Mouse (Mus musculus): ENCODE results near the gene Pck2.

Pck2 gene

GRCm38 (mm10) chr14:55540067-55540786 is at the start of gene Pck2:
Pck2 (plus strand) TSS chr14:55540266.
- in situ Hi-C loops (cut with MboI, MseI) = no loop called here

GRCm38 (mm10) chr14:55490361-55491201 is 49.5 kb upstream of the Pck2 start, which contains the start of gene Carmil3:
Carmil3 (plus strand) TSS chr14:55490651.
- in situ Hi-C loops (cut with MboI, MseI) = no loop called here

- in situ Hi-C loops (cut with MboI, MseI) = no loop called here
Measured at GRCm38 (mm10) chr14:55491291-55491833, 48.7 kb upstream of the Pck2 start.

- in situ Hi-C loops (cut with MboI, MseI) = no loop called here
Measured at GRCm38 (mm10) chr14:55492103-55492502, 48.0 kb upstream of the Pck2 start.

- in situ Hi-C loops (cut with MboI, MseI) = loop anchor here (5.0 kb wide), 1 partner anchor 37 kb away; no protein-coding TSS in a partner anchor
Measured at GRCm38 (mm10) chr14:55495509-55496240, 44.4 kb upstream of the Pck2 start.

GRCm38 (mm10) chr14:55496761-55497448 is 43.2 kb upstream of the Pck2 start:
- in situ Hi-C loops (cut with MboI, MseI) = loop anchor here (5.0 kb wide), 1 partner anchor 35 kb away; no protein-coding TSS in a partner anchor

- in situ Hi-C loops (cut with MboI, MseI) = loop anchor here (5.0 kb wide), 1 partner anchor 35 kb away; no protein-coding TSS in a partner anchor
Measured at GRCm38 (mm10) chr14:55497449-55497821, 42.6 kb upstream of the Pck2 start.

- in situ Hi-C loops (cut with MboI, MseI) = no loop called here
Measured at GRCm38 (mm10) chr14:55505612-55506011, 34.5 kb upstream of the Pck2 start.

- in situ Hi-C loops (cut with MboI, MseI) = no loop called here
Measured at GRCm38 (mm10) chr14:55507801-55508200, 32.3 kb upstream of the Pck2 start.

- in situ Hi-C loops (cut with MboI, MseI) = no loop called here
Measured at GRCm38 (mm10) chr14:55509540-55509939, 30.5 kb upstream of the Pck2 start.

- in situ Hi-C loops (cut with MboI, MseI) = no loop called here
Measured at GRCm38 (mm10) chr14:55510125-55510731, 29.8 kb upstream of the Pck2 start, which contains the start of gene Cpne6. Cpne6 (plus strand) TSS chr14:55510445.

- in situ Hi-C loops (cut with MboI, MseI) = no loop called here
Measured at GRCm38 (mm10) chr14:55511037-55511436, 29.0 kb upstream of the Pck2 start.

GRCm38 (mm10) chr14:55513927-55514326 is 26.1 kb upstream of the Pck2 start:
- in situ Hi-C loops (cut with MboI, MseI) = no loop called here

- in situ Hi-C loops (cut with MboI, MseI) = no loop called here
Measured at GRCm38 (mm10) chr14:55515846-55516245, 24.2 kb upstream of the Pck2 start.

GRCm38 (mm10) chr14:55518897-55519296 is 21.2 kb upstream of the Pck2 start:
- in situ Hi-C loops (cut with MboI, MseI) = no loop called here

- in situ Hi-C loops (cut with MboI, MseI) = no loop called here
Measured at GRCm38 (mm10) chr14:55519604-55520003, 20.5 kb upstream of the Pck2 start.

GRCm38 (mm10) chr14:55520451-55521361 is 19.4 kb upstream of the Pck2 start:
- in situ Hi-C loops (cut with MboI, MseI) = no loop called here

GRCm38 (mm10) chr14:55524062-55524461 is 16.0 kb upstream of the Pck2 start:
- in situ Hi-C loops (cut with MboI, MseI) = no loop called here

GRCm38 (mm10) chr14:55524785-55525184 is 15.3 kb upstream of the Pck2 start, which contains the start of gene Nrl:
Nrl (minus strand) TSS chr14:55524981.
- in situ Hi-C loops (cut with MboI, MseI) = no loop called here

Measured in regulatory T cell (primary cell).